Mouse (Mus musculus) heart, adult 2 months (tissue): ENCODE data around the gene Abca8b. TPM values are rescaled to one million over a fixed set of nuclear protein-coding genes. Genes with fewer than 3 reads are reported as not detected.

Experiments
- DNase-seq, 2 experiments: peaks; one replicate each; pipeline ENCODE4 v3.0.0; 2021
- H3K27ac ChIP-seq: fragments of 200-600 bp; 2 replicates; pipeline ENCODE4 v1.8.1; 2022
- H3K27me3 ChIP-seq: fragments of 200-500 bp; 2 replicates; pipeline ENCODE4 v1.6.1; 2012; ENCODE audit warnings: mild to moderate bottlenecking, low read length, inconsistent platforms, mixed read lengths; ENCODE audit not compliant: control insufficient read depth, insufficient read depth
- H3K36me3 ChIP-seq: fragments of 200-500 bp; 2 replicates; pipeline ENCODE4 v1.6.1; 2012; ENCODE audit warnings: low read length, inconsistent platforms; ENCODE audit not compliant: control insufficient read depth, insufficient read depth
- H3K4me1 ChIP-seq: fragments of 200-500 bp; 2 replicates; pipeline ENCODE4 v1.6.1; 2011; ENCODE audit warnings: low read length; ENCODE audit not compliant: control insufficient read depth, insufficient read depth
- H3K4me3 ChIP-seq: fragments of 200-600 bp; 2 replicates; pipeline ENCODE4 v1.8.1; 2022
- H3K79me2 ChIP-seq: fragments of 200-500 bp; replicated peaks from 2 replicates; pipeline ENCODE4 v1.6.1; 2012; ENCODE audit warnings: mild to moderate bottlenecking, inconsistent platforms, low read length, moderate library complexity, mixed read lengths; ENCODE audit not compliant: control insufficient read depth, insufficient read depth
- H3K9ac ChIP-seq: fragments of 200-500 bp; 2 replicates; pipeline ENCODE4 v1.6.1; 2012; ENCODE audit warnings: low read depth, mild to moderate bottlenecking, control low read depth, inconsistent platforms, low read length, mixed read lengths
- CTCF ChIP-seq: fragments of 200-600 bp; IDR thresholded peaks from 2 replicates; pipeline ENCODE4 v1.8.1; 2022; ENCODE audit warnings: antibody characterized with exemption, mild to moderate bottlenecking, moderate library complexity
- EP300 ChIP-seq: fragments of 200-500 bp; IDR thresholded peaks from 2 replicates; pipeline ENCODE4 v1.6.1; 2011; ENCODE audit warnings: low read depth, low read length, control low read depth; ENCODE audit not compliant: insufficient read depth
- POLR2A ChIP-seq: fragments of 200-500 bp; IDR thresholded peaks from 2 replicates; pipeline ENCODE4 v1.6.1; 2011; ENCODE audit warnings: mild to moderate bottlenecking, low read depth, low read length, control low read depth; ENCODE audit not compliant: insufficient read depth
- WGBS: fragments of 180-500 bp; shearing (Covaris S2); methylation state at CpG from one replicate; pipeline ENCODE4 v1.1.7; 2018; 5-methylcytosine and 5-hydroxymethylcytosine counted together
- intact Hi-C: fragments of 180-260 bp; cut with DNase I; formaldehyde crosslinking; loops from one replicate; pipeline ENCODE4 v1.15.1; 2025
- polyA plus RNA-seq: library from polyadenylated mRNA; depleted of rRNA; stranded (reverse); fragments of >200 nt; gene quantifications from 2 replicates; pipeline ENCODE4 v1.2.3, GENCODE M21; 2012
- total RNA-seq, 2 experiments: library from RNA; stranded (reverse); gene quantifications; 2 replicates each; pipeline ENCODE4 v1.2.3; 2021

The Abca8b gene
- total and polyA plus RNA-seq, 3 experiments = 2.9 to 8.8 (median 6.9) TPM

GRCm38 (mm10) chr11:109898791-109899467 is 96.7 kb downstream of the Abca8b start:
- DNase-seq = no peak
- no peak for TF ChIP-seq POLR2A
- no peak for TF ChIP-seq CTCF
- no peak for TF ChIP-seq EP300
- no peak overlapping the region for H3K4me3 ChIP-seq
- no peaks in the 10 kb centered on the region for H3K27me3 ChIP-seq
- no peak overlapping the region for H3K9ac ChIP-seq
- H3K27ac ChIP-seq = no peak overlapping the region
- 87% methylated on average over 6 of the region's 6 CpGs for WGBS
- H3K4me1 ChIP-seq = peaks cover 4% of the 10 kb centered on the region
- H3K36me3 ChIP-seq = peaks cover 3% of the 10 kb centered on the region; the same call in 1 of the 2 replicates
- intact Hi-C loops = loop anchor here (10.0 kb wide), 1 partner anchor 196 kb away; the partner anchor contains the start of gene Abca8a
- H3K79me2 ChIP-seq = no peaks in the 10 kb centered on the region

- Histone ChIP-seq H3K79me2 (no peaks in the 10 kb centered on the region), H3K4me1 (peaks cover 3% of the 10 kb centered on the region), H3K9ac (no peak overlapping the region), H3K27ac (peak overlapping the region; percentile 55), H3K36me3 (peaks cover 5% of the 10 kb centered on the region), H3K4me3 (no peak overlapping the region), H3K27me3 (no peaks in the 10 kb centered on the region)
- 53% methylated on average over 6 of the region's 6 CpGs for WGBS
- intact Hi-C loops = loop anchor here (10.0 kb wide), 1 partner anchor 199 kb away; the partner anchor contains the start of gene Abca8a
- no peak for TF ChIP-seq EP300
- TF ChIP-seq CTCF = no peak
- no peak for TF ChIP-seq POLR2A
- DNase-seq = no peak
Measured at GRCm38 (mm10) chr11:109895952-109896530, 99.6 kb downstream of the Abca8b start.

- 63% methylated on average over 4 of the region's 4 CpGs for WGBS
- Histone ChIP-seq H3K79me2 (no peaks in the 10 kb centered on the region), H3K4me3 (no peak overlapping the region), H3K27me3 (no peaks in the 10 kb centered on the region), H3K27ac (peak overlapping the region; percentile 37), H3K9ac (no peak overlapping the region), H3K4me1 (peaks cover 3% of the 10 kb centered on the region), H3K36me3 (peaks cover 5% of the 10 kb centered on the region)
- no peak for DNase-seq
- no peak for TF ChIP-seq EP300
- TF ChIP-seq CTCF = no peak
- TF ChIP-seq POLR2A = no peak
- intact Hi-C loops = loop anchor here (10.0 kb wide), 1 partner anchor 199 kb away; the partner anchor contains the start of gene Abca8a
Measured at GRCm38 (mm10) chr11:109895496-109895895, 100.1 kb downstream of the Abca8b start.

GRCm38 (mm10) chr11:109893894-109894804 is 101.5 kb downstream of the Abca8b start:
- Histone ChIP-seq H3K9ac (no peak overlapping the region), H3K4me3 (no peak overlapping the region), H3K4me1 (peaks cover 3% of the 10 kb centered on the region), H3K27ac (peak overlapping the region; percentile 37; the same call in 1 of the 2 replicates), H3K79me2 (no peaks in the 10 kb centered on the region), H3K27me3 (no peaks in the 10 kb centered on the region), H3K36me3 (peaks cover 5% of the 10 kb centered on the region)
- TF ChIP-seq CTCF (no peak), EP300 (no peak), POLR2A (no peak)
- no peak for DNase-seq
- intact Hi-C loops = loop anchor here (10.0 kb wide), 1 partner anchor 201 kb away; the partner anchor contains the start of gene Abca8a
- WGBS = 86% methylated on average over 3 of the region's 3 CpGs

- Histone ChIP-seq H3K27me3 (no peaks in the 10 kb centered on the region), H3K4me1 (peaks cover 3% of the 10 kb centered on the region), H3K27ac (peak overlapping the region; percentile 71), H3K79me2 (no peaks in the 10 kb centered on the region), H3K4me3 (no peak overlapping the region), H3K9ac (no peak overlapping the region), H3K36me3 (peaks cover 5% of the 10 kb centered on the region)
- WGBS = 49% methylated on average over 4 of the region's 4 CpGs
- TF ChIP-seq CTCF (peak; percentile 70), POLR2A (peak; percentile 33; the same call in 1 of the 2 replicates), EP300 (peak; percentile 45; the same call in 1 of the 2 replicates)
- DNase-seq = peak in 1 of 2 experiments; percentile 61
- intact Hi-C loops = loop anchor here (1.0 to 10.0 kb wide), 2 partner anchors 203 to 376 kb away; partner anchors contain the start of gene Abca8a
Measured at GRCm38 (mm10) chr11:109891989-109892386, 103.7 kb downstream of the Abca8b start.
